Mouse (Mus musculus): ENCODE results near the gene Atp1b2.
"Not testable (repeated sequence)": the region's sequence is repeated elsewhere in the genome, so short reads cannot be mapped to it uniquely, and the experiment has no call there.

The Atp1b2 gene

GRCm38 (mm10) chr11:69605726-69606490, at the start of gene Atp1b2:
Atp1b2 (minus strand) TSS chr11:69605942.
- peak; percentile 83 for DNase-seq (ENCODE audit: low spot score)

- no peak for DNase-seq (ENCODE audit: low spot score)
These were observed 49.0 kb upstream of the Atp1b2 start for GRCm38 (mm10) chr11:69654760-69655159.

GRCm38 (mm10) chr11:69653399-69653798, 47.7 kb upstream of the Atp1b2 start:
- DNase-seq (ENCODE audit: low spot score) = no peak

- no peak for DNase-seq (ENCODE audit: low spot score)
These were observed 40.1 kb upstream of the Atp1b2 start for GRCm38 (mm10) chr11:69645860-69646259.

GRCm38 (mm10) chr11:69635471-69635870, 29.7 kb upstream of the Atp1b2 start:
- DNase-seq (ENCODE audit: low spot score) = no peak

- DNase-seq (ENCODE audit: low spot score) = peak; percentile 44
These were observed 27.6 kb upstream of the Atp1b2 start for GRCm38 (mm10) chr11:69633128-69633866.

- peak; percentile 100 for DNase-seq (ENCODE audit: low spot score)
These were observed 26.7 kb upstream of the Atp1b2 start, which contains the start of gene Fxr2 for GRCm38 (mm10) chr11:69632284-69633089. Fxr2 (plus strand) TSS chr11:69632990.

GRCm38 (mm10) chr11:69629802-69630201, 24.1 kb upstream of the Atp1b2 start:
- DNase-seq (ENCODE audit: low spot score) = peak; percentile 45

- peak; percentile 94 for DNase-seq (ENCODE audit: low spot score)
These were observed 22.5 kb upstream of the Atp1b2 start for GRCm38 (mm10) chr11:69628286-69628685.

- DNase-seq (ENCODE audit: low spot score) = not testable (repeated sequence)
These were observed 18.6 kb upstream of the Atp1b2 start for GRCm38 (mm10) chr11:69624339-69624738.

- DNase-seq (ENCODE audit: low spot score) = no peak
These were observed 17.3 kb upstream of the Atp1b2 start for GRCm38 (mm10) chr11:69623006-69623405.

GRCm38 (mm10) chr11:69622406-69622805, 16.7 kb upstream of the Atp1b2 start:
- DNase-seq (ENCODE audit: low spot score) = no peak

- peak; percentile 81 for DNase-seq (ENCODE audit: low spot score)
These were observed 16.0 kb upstream of the Atp1b2 start, which contains the start of gene Sat2 for GRCm38 (mm10) chr11:69621571-69622268. Sat2 (plus strand) TSS chr11:69622024.

GRCm38 (mm10) chr11:69620394-69621081, 14.8 kb upstream of the Atp1b2 start:
- no peak for DNase-seq (ENCODE audit: low spot score)

GRCm38 (mm10) chr11:69617805-69618204, 12.1 kb upstream of the Atp1b2 start, which contains the start of gene Shbg:
Shbg (minus strand) TSS chr11:69617905.
- no peak for DNase-seq (ENCODE audit: low spot score)

- no peak for DNase-seq (ENCODE audit: low spot score)
These were observed 11.0 kb upstream of the Atp1b2 start for GRCm38 (mm10) chr11:69616781-69617180.

GRCm38 (mm10) chr11:69614257-69614588, 8.5 kb upstream of the Atp1b2 start:
- not testable (repeated sequence) for DNase-seq (ENCODE audit: low spot score)

- peak; percentile 90 for DNase-seq (ENCODE audit: low spot score)
These were observed 8.0 kb upstream of the Atp1b2 start for GRCm38 (mm10) chr11:69613553-69614256.

GRCm38 (mm10) chr11:69610899-69611298, 5.2 kb upstream of the Atp1b2 start:
- DNase-seq (ENCODE audit: low spot score) = no peak

GRCm38 (mm10) chr11:69609416-69609815, 3.7 kb upstream of the Atp1b2 start:
- no peak for DNase-seq (ENCODE audit: low spot score)

Data from embryo, embryonic 10 days (tissue).